Mouse (Mus musculus) CH12.LX (cell line): Measurements from ENCODE around the gene Cacnb2.

Source experiments
- BHLHE40 ChIP-seq: IDR thresholded peaks from 2 replicates; pipeline ENCODE4 v1.6.1; 2011; ENCODE audit warnings: mild to moderate bottlenecking, low read depth, low read length, improper control_type of control experiment
- CHD1 ChIP-seq: IDR thresholded peaks from 2 replicates; pipeline ENCODE4 v1.6.1; 2012; ENCODE audit warnings: low read depth, low read length, improper control_type of control experiment, inconsistent platforms
- CTCF ChIP-seq, 2 experiments: IDR thresholded peaks in 1 of 2; conservative IDR thresholded peaks in 1 of 2; 2 replicates each; pipeline ENCODE4 v1.5.1; 2011 to 2012; ENCODE audit warnings: low read depth in 2 of 2, low read length in 2 of 2, improper control_type of control experiment in 1 of 2, inconsistent platforms in 1 of 2, mild to moderate bottlenecking in 1 of 2, moderate library complexity in 1 of 2
- E2F4 ChIP-seq: IDR thresholded peaks from 2 replicates; pipeline ENCODE4 v1.6.1; 2011; ENCODE audit warnings: low read depth, low read length, improper control_type of control experiment; ENCODE audit not compliant: insufficient replicate concordance
- EP300 ChIP-seq: IDR thresholded peaks from 2 replicates; pipeline ENCODE4 v1.6.1; 2011; ENCODE audit warnings: low read length, improper control_type of control experiment
- GABPA ChIP-seq: IDR thresholded peaks from 2 replicates; pipeline ENCODE4 v1.6.1; 2012; ENCODE audit warnings: low read depth, low read length, improper control_type of control experiment, inconsistent platforms; ENCODE audit not compliant: insufficient replicate concordance
- HCFC1 ChIP-seq: IDR thresholded peaks from 2 replicates; pipeline ENCODE4 v1.6.1; 2012; ENCODE audit warnings: low read depth, mild to moderate bottlenecking, inconsistent platforms, low read length, improper control_type of control experiment
- IRF4 ChIP-seq: IDR thresholded peaks from 2 replicates; pipeline ENCODE4 v1.6.1; 2014; ENCODE audit warnings: low read depth, mild to moderate bottlenecking, inconsistent platforms, low read length, improper control_type of control experiment
- MAZ ChIP-seq: IDR thresholded peaks from 2 replicates; pipeline ENCODE4 v1.6.1; 2012; ENCODE audit warnings: low read depth, mild to moderate bottlenecking, inconsistent platforms, low read length, improper control_type of control experiment, moderate library complexity
- NELFE ChIP-seq: IDR thresholded peaks from 2 replicates; pipeline ENCODE4 v1.6.1; 2011; ENCODE audit warnings: low read depth, low read length, improper control_type of control experiment
- NRF1 ChIP-seq: IDR thresholded peaks from 2 replicates; pipeline ENCODE4 v1.6.1; 2014; ENCODE audit warnings: low read depth, mild to moderate bottlenecking, inconsistent platforms, low read length, improper control_type of control experiment, moderate library complexity
- POLR2A ChIP-seq: IDR thresholded peaks from 2 replicates; pipeline ENCODE4 v1.6.1; 2011; ENCODE audit warnings: low read depth, mild to moderate bottlenecking, improper control_type of control experiment, low read length
- TCF12 ChIP-seq: IDR thresholded peaks from 2 replicates; pipeline ENCODE4 v1.6.1; 2014; ENCODE audit warnings: low read depth, mild to moderate bottlenecking, inconsistent platforms, low read length, improper control_type of control experiment
- ZKSCAN1 ChIP-seq: IDR thresholded peaks from 2 replicates; pipeline ENCODE4 v1.6.1; 2012; ENCODE audit warnings: low read depth, inconsistent platforms, low read length, improper control_type of control experiment, borderline replicate concordance

GRCm38 (mm10) chr2:14631590-14631989, 28.7 kb downstream of the Cacnb2 start:
- TF ChIP-seq EP300 (peak; percentile 88), GABPA (no peak), E2F4 (no peak), CTCF (conservative IDR thresholded peaks at IDR 0.05 in 1 of 2, IDR thresholded peaks at IDR 0.05 in 1 of 2; ENCODE audit: low read depth in 2 of 2, low read length in 2 of 2) (no peak), MAZ (peak; percentile 80; the same call in 1 of the 2 replicates), TCF12 (0 out of 2 replicates have a peak, but pooled peaks have one; percentile 27), BHLHE40 (peak; percentile 22; the same call in 1 of the 2 replicates), POLR2A (no peak), HCFC1 (no peak), ZKSCAN1 (no peak), NELFE (no peak), IRF4 (peak; percentile 69), CHD1 (no peak), NRF1 (no peak)
